Mouse (Mus musculus): Measurements from ENCODE around the gene Otub2. TPM values are rescaled to one million over a fixed set of nuclear protein-coding genes. Genes with fewer than 3 reads are reported as not detected.

Gene Otub2
- total and polyA plus RNA-seq, 3 experiments: 8.4 to 126 (median 12.3) TPM

GRCm38 (mm10) chr12:103346945-103347344 is 41.5 kb upstream of the Otub2 start:
- H3K4me3 ChIP-seq (ENCODE audit: control insufficient read depth in 1 of 2, insufficient read depth in 1 of 2, low read depth in 2 of 2, low read length in 2 of 2): no peak overlapping the region
- H3K36me3 ChIP-seq (ENCODE audit: control insufficient read depth in 1 of 2, insufficient read depth in 2 of 2, low read length in 2 of 2): peaks cover 0 to 4% of the 10 kb centered on the region in 2 experiments; a peak in 2 of 4 replicates
- TF ChIP-seq RCOR1 (IDR thresholded peaks at IDR 0.05; ENCODE audit: low read depth, low read length) (no peak), CHD2 (IDR thresholded peaks at IDR 0.05; ENCODE audit: low read length) (no peak), SMC3 (IDR thresholded peaks at IDR 0.05; ENCODE audit: low read depth, low read length) (no peak), GATA1 (IDR thresholded peaks at IDR 0.05; ENCODE audit: low read depth, low read length) (no peak), UBTF (IDR thresholded peaks at IDR 0.05; ENCODE audit: borderline replicate concordance, insufficient read depth, low read depth, low read length) (no peak), CHD1 (IDR thresholded peaks at IDR 0.05; ENCODE audit: low read depth, low read length) (no peak), ZKSCAN1 (IDR thresholded peaks at IDR 0.05; ENCODE audit: low read depth, low read length) (no peak), MEF2A (IDR thresholded peaks at IDR 0.05; ENCODE audit: extremely low read depth, insufficient replicate concordance, low read depth, low read length, poor library complexity, severe bottlenecking) (no peak), POLR2AphosphoS5 (IDR thresholded peaks at IDR 0.05; ENCODE audit: borderline replicate concordance, low read depth, low read length) (no peak), CTCF (IDR thresholded peaks at IDR 0.05 in 2 of 3, conservative IDR thresholded peaks at IDR 0.05 in 1 of 3; ENCODE audit: control insufficient read depth in 1 of 3, insufficient read depth in 1 of 3, low read depth in 2 of 3, low read length in 3 of 3, poor library complexity in 1 of 3, severe bottlenecking in 1 of 3) (no peak), ZC3H11A (IDR thresholded peaks at IDR 0.05; ENCODE audit: low read depth, low read length) (no peak), MAZ (IDR thresholded peaks at IDR 0.05; ENCODE audit: low read depth, low read length) (no peak), SIN3A (IDR thresholded peaks at IDR 0.05; ENCODE audit: low read length) (no peak), TAL1 (IDR thresholded peaks at IDR 0.05; ENCODE audit: low read length) (no peak), USF2 (IDR thresholded peaks at IDR 0.05; ENCODE audit: borderline replicate concordance in 1 of 2, insufficient read depth in 1 of 2, low read depth in 1 of 2, low read length in 2 of 2) (no peak)
- H3K27ac ChIP-seq (ENCODE audit: control insufficient read depth, low read depth, low read length): no peak overlapping the region
- H3K4me1 ChIP-seq (ENCODE audit: control insufficient read depth in 1 of 2, insufficient read depth in 2 of 2, low read length in 2 of 2): peaks cover 0 to 8% of the 10 kb centered on the region in 2 experiments; a peak in 2 of 4 replicates
- no peaks in the 10 kb centered on the region for H3K27me3 ChIP-seq (ENCODE audit: control insufficient read depth in 1 of 2, insufficient read depth in 2 of 2, low read length in 2 of 2)
- H3K79me2 ChIP-seq (ENCODE audit: control insufficient read depth, insufficient read depth, low read length, poor library complexity): no peaks in the 10 kb centered on the region
- H3K9me3 ChIP-seq (replicated peaks; ENCODE audit: insufficient read depth, low read length): no peaks in the 10 kb centered on the region
- no peak overlapping the region for H3K9ac ChIP-seq (ENCODE audit: control insufficient read depth, low read depth, low read length, poor library complexity, severe bottlenecking)
- DNase-seq (ENCODE audit: low read depth, low spot score): no peak

- TF ChIP-seq MYB (IDR thresholded peaks at IDR 0.05; ENCODE audit: low read depth, low read length): no peak
- no peak for TF ChIP-seq POLR2A (IDR thresholded peaks at IDR 0.05; ENCODE audit: control insufficient read depth in 1 of 2, insufficient read depth in 1 of 2, low read depth in 1 of 2, low read length in 2 of 2, poor library complexity in 1 of 2)
- no peak for TF ChIP-seq USF1 (IDR thresholded peaks at IDR 0.05; ENCODE audit: low read depth, low read length)
- no peak for TF ChIP-seq POLR2AphosphoS2 (IDR thresholded peaks at IDR 0.05; ENCODE audit: low read length)
- TF ChIP-seq TAL1 (IDR thresholded peaks at IDR 0.05; ENCODE audit: low read length): no peak
- no peak for TF ChIP-seq ELF1 (IDR thresholded peaks at IDR 0.05; ENCODE audit: low read depth, low read length)
- no peak for TF ChIP-seq BHLHE40 (IDR thresholded peaks at IDR 0.05; ENCODE audit: borderline replicate concordance, low read depth, low read length)
- TF ChIP-seq MAFK (IDR thresholded peaks at IDR 0.05; ENCODE audit: borderline replicate concordance, low read depth, low read length): no peak
- TF ChIP-seq USF2 (IDR thresholded peaks at IDR 0.05; ENCODE audit: borderline replicate concordance in 1 of 2, insufficient read depth in 1 of 2, low read depth in 1 of 2, low read length in 2 of 2): no peak
- TF ChIP-seq GABPA (IDR thresholded peaks at IDR 0.05; ENCODE audit: low read depth, low read length): no peak
- no peak for TF ChIP-seq TCF12 (IDR thresholded peaks at IDR 0.05; ENCODE audit: low read depth, low read length)
- TF ChIP-seq MAX (IDR thresholded peaks at IDR 0.05; ENCODE audit: low read length): no peak
- H3K4me1 ChIP-seq (ENCODE audit: control insufficient read depth in 1 of 2, insufficient read depth in 2 of 2, low read length in 2 of 2): peaks cover 0 to 8% of the 10 kb centered on the region in 2 experiments; a peak in 2 of 4 replicates
Observed at GRCm38 (mm10) chr12:103347406-103347805, 41.1 kb upstream of the Otub2 start.

More at GRCm38 (mm10) chr12:103347406-103347805, 41.1 kb upstream of the Otub2 start:
- Histone ChIP-seq H3K4me3 (ENCODE audit: control insufficient read depth in 1 of 2, insufficient read depth in 1 of 2, low read depth in 2 of 2, low read length in 2 of 2) (no peak overlapping the region), H3K27me3 (ENCODE audit: control insufficient read depth in 1 of 2, insufficient read depth in 2 of 2, low read length in 2 of 2) (no peaks in the 10 kb centered on the region), H3K9me3 (replicated peaks; ENCODE audit: insufficient read depth, low read length) (no peaks in the 10 kb centered on the region), H3K9ac (ENCODE audit: control insufficient read depth, low read depth, low read length, poor library complexity, severe bottlenecking) (no peak overlapping the region), H3K36me3 (ENCODE audit: control insufficient read depth in 1 of 2, insufficient read depth in 2 of 2, low read length in 2 of 2) (peaks cover 0 to 4% of the 10 kb centered on the region in 2 experiments; a peak in 2 of 4 replicates), H3K27ac (ENCODE audit: control insufficient read depth, low read depth, low read length) (no peak overlapping the region), H3K79me2 (ENCODE audit: control insufficient read depth, insufficient read depth, low read length, poor library complexity) (no peaks in the 10 kb centered on the region)
- DNase-seq (ENCODE audit: low read depth, low spot score): no peak

All from MEL (cell line).